Mouse (Mus musculus) ES-E14 (cell line): ENCODE measurements around the gene Cbl.

Source experiments
- MAFK ChIP-seq: IDR thresholded peaks from 2 replicates; pipeline ENCODE4 v1.6.1; 2014; ENCODE audit warnings: mild to moderate bottlenecking, low read depth, low read length, inconsistent platforms; ENCODE audit not compliant: insufficient read depth
- ZNF384 ChIP-seq: IDR thresholded peaks from 2 replicates; pipeline ENCODE4 v1.6.1; 2012; ENCODE audit warnings: low read depth, low read length, inconsistent platforms

DNA sequence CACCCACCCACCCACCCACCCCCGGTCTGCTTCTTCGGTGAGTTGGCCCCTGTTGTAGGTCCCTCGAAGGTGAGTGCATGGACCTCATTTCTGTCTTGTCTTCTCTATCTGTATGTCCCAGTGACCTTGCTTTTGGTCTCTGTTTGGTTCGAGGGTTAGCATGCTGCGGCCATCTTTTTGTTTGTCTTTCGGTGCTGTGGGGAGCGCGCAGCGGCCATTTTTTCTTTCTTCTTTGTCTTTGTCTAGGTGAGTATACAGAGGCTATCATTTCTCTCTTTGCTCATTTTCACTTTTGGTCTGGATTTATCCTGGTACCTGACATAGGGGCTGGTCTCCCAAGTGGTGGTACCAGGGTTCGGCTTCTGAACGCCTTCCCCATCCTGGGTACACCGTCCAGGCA, 55.0 kb downstream of the Cbl start:
- TF ChIP-seq MAFK: no peak
- no peak for TF ChIP-seq ZNF384
